Mouse (Mus musculus) c-Kit-positive CD71-negative TER-119-negative erythroid progenitor cells, embryonic 14.5 days (primary cell): ENCODE results near the gene Fkbp2.

Source experiments
- DNase-seq: peaks from one replicate; pipeline ENCODE4 v3.0.0-alpha.2; 2013; ENCODE audit warnings: low read depth

The Fkbp2 gene

DNA sequence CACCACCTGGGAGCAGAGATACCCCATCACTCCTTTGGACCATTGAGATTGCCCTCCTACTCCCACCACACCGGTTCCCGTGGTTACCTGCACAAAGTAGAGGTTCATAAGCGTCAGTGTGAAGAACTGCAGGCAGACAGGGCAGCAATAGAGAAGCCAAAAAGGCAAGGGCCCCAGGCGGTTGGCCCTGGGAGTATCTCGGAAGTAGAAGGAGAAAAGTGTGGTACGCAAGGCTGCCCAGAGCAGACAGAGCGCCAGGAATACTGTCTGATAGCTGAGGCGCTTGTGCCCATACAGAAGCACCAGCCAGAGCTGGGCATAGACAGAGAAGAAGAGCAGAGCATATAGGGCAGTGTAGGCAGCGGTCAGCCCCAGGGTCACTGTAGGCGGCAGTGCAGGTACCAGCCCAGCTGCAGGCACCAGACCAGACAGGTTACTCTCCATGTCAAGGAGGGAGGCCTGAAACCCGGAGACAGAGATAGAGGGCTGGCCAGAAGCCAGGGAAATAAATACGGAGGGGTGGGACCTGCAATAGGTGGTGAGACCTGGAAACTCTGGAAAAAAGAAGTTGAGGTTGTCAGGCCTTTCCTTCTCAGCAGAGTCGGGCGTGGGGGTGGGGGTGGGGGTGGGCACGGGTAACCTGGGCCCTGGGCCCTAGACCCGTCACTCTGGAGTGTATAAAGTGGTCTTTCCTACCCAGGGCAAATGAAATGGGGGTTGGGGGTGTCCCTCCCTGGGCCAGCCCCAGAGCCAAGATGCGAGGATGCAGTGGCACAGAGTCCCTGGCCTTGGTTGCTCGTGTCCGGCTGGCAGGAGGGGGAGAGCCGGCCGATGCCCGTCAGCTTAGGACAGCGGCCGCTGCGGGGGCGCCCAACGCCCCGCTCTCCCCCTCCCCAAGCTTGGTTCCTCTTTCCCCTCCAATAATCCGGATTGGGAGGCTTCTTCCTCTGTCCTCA lies 39.6 kb downstream of the Fkbp2 start:
- DNase-seq: no peak

DNA sequence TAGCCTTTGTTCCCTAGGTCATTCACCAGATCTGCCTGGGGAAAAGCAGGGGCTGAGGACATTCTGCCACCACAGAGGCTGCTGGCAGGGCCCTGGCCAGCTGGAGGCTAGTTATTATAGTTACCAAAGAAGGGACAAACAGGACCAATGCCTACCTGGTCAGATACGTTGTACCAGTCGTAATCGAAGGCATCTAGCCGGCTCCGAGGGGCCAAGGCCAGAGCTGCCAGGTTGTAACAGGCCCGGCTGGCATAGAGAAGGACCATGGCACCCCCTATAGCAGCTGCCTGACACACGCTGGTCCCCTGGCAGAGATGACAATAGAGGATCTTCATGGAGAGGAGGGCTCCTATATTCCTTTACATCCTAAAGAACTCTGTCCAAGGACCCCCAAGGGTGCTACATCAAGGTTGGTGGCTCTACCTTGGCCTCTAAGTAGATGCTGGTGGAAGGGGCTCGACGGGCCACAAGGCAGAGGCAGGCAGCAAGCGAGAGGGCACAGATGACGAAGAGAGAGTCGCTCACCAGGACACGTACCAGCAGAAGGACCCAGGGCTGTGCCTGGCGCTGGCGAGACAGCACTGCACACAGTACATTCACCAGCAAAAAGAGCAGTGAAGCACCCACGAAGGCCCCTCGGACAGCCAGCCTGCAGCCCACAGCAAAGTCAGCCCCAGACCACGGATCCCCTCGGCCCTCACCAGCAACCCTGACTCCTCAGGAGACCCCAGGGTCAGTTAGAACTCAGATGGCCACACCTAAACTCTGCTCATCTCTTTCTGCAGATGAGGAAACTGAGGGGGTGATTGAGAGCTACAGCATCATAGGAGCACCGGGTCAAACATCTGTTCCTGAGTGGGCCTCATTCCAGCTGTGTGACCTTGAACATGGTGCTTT lies 40.9 kb downstream of the Fkbp2 start:
- DNase-seq: no peak

- no peak for DNase-seq
Observed at GRCm38 (mm10) chr19:6937541-6938465, 42.5 kb downstream of the Fkbp2 start.

DNA sequence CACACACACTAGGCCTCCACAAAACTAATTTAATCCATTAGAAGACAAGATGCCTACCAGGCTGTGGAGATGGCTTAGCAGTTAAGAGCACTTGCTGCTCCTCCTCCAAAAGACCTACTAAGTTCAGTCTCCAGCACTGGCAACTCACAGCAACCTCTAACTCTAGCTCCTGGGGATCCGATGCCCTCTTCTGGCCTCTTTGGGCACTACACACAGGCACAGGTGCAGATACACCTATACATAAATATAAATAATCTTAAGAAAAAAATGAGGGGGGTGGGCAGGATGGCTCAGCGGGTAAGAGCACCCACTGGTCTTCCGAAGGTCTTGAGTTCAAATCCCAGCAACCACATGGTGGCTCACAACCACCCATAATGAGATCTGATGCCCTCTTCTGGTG lies 44.0 kb downstream of the Fkbp2 start:
- DNase-seq: no peak

DNA sequence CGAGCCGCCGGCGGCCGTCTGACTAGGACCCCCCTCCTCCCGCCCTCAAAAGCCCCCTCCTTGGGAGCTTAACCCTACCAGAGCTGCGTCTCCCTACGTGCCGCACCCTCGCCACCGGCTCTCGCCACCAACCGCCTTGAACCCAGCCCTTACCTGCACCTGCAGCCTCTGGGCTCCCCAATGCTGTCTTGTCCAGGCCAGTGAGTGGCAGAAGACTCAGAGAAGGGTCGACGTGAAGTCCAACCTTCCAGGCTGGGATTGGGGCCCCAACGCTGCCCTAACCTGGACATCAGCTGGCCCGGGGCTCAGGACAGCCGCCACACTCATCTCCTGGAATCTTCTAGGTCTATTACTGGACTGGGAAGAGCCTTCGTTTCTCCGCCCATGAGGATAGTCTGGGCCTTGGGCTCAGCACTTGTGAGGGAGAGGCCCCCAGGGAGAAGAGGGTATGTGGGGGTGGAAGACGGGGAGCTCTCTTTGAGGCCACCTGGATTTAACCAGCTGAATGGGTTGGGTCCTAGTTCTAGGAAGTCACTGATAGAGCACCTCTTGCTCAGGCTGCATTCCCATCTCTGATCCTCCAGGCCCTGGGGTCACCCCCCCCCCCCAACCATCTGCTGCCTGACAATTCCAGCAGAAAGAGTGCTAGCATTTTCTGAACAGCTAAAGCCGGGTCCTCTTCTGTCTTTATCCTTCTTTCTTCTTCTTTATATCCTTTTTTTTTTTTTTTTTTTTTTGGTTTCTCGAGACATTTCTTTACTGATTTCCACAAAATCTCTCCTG lies 45.9 kb downstream of the Fkbp2 start, which contains the start of gene Kcnk4:
Gene Kcnk4, minus strand, starts transcription at position 321 of the 783 bp plus-strand sequence.
- DNase-seq: no peak

GRCm38 (mm10) chr19:6933436-6934194 lies 46.7 kb downstream of the Fkbp2 start:
- DNase-seq: no peak

DNA sequence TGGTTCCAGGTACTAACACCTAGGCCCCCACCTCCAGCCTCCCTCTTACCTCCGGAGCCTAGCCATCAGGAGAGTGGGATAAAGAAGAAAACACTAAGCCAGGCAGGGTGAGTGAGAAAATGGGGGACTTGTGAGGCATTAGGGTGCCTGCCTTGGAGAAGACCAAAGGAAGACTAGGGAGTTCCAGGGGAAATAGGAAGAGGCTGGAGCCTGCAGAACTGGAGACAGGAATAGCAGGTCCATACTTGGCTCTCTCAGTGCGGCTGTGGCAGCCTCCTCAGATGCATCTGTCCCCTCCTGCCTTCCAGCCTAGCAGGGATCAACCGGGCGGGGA lies 47.2 kb downstream of the Fkbp2 start:
- DNase-seq: no peak

GRCm38 (mm10) chr19:6932018-6932417 lies 48.3 kb downstream of the Fkbp2 start:
- DNase-seq: no peak

DNA sequence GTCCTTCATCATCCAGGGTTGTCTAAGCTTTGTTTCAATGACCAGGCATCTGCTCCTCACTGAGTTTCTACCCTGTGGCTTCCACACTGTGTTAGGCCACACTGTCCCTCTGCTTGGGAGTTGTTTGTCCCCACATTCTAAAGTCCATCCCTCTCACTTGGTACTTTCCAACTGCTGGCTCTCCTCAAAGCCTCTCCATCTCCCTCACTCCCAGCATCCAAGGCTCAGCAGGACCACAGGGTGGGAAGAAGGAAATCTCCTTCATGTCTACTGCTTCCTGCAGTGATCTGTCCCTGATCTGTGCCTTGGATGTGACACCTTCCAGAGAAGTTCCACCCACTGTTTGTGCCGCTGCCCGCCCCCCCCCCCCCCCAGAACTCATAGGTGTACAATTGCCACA lies 49.3 kb downstream of the Fkbp2 start:
- DNase-seq: no peak

- no peak for DNase-seq
Observed at GRCm38 (mm10) chr19:6928080-6928479, 52.2 kb downstream of the Fkbp2 start.
